Mouse (Mus musculus) liver, embryonic 14.5 days (tissue): Measurements from ENCODE around the gene Ash1l. TPM values are rescaled to one million over a fixed set of nuclear protein-coding genes. Genes with fewer than 3 reads are reported as not detected.

Source experiments
- ATAC-seq: fragments of 200-750 bp; cut with Nextera tagmentation; 2 replicates; pipeline ENCODE4 v1.8.0; 2017; ENCODE audit warnings: moderate number of reproducible peaks, mild to moderate bottlenecking, moderate library complexity; ENCODE audit not compliant: insufficient read depth
- DNase-seq, 3 experiments: peaks; one replicate each; pipeline ENCODE4 v3.0.0-alpha.2; 2012 to 2013; ENCODE audit warnings: low read depth in 3 of 3, low spot score in 3 of 3
- H3K27ac ChIP-seq: fragments of 300-500 bp; sonication (generic); 2 replicates; pipeline ENCODE4 v1.5.1; 2014; ENCODE audit warnings: moderate library complexity, mild to moderate bottlenecking, control low read depth, inconsistent platforms
- H3K27me3 ChIP-seq: fragments of 300-500 bp; sonication (generic); 2 replicates; pipeline ENCODE4 v1.6.1; 2014; ENCODE audit warnings: mild to moderate bottlenecking, low read length, moderate library complexity; ENCODE audit not compliant: control insufficient read depth, insufficient read depth
- H3K36me3 ChIP-seq: fragments of 300-500 bp; sonication (generic); replicated peaks from 2 replicates; pipeline ENCODE4 v1.6.1; 2014; ENCODE audit warnings: low read depth; ENCODE audit not compliant: control insufficient read depth, insufficient read depth
- H3K4me1 ChIP-seq, 2 experiments: fragments of 200-500 bp in 1 of 2; fragments of 300-500 bp in 1 of 2; sonication (generic) in 1 of 2; replicated peaks; 2 replicates each; pipeline ENCODE4 v1.6.1; 2012 to 2014; ENCODE audit warnings: antibody characterized with exemption in 1 of 2, inconsistent platforms in 1 of 2, low read length in 1 of 2; ENCODE audit not compliant: control insufficient read depth in 2 of 2, insufficient read depth in 2 of 2
- H3K4me2 ChIP-seq: fragments of 300-500 bp; sonication (generic); 2 replicates; pipeline ENCODE4 v1.6.1; 2014; ENCODE audit warnings: low read depth, mild to moderate bottlenecking, control low read depth, moderate library complexity
- H3K4me3 ChIP-seq, 2 experiments: fragments of 200-500 bp in 1 of 2; fragments of 300-500 bp in 1 of 2; sonication (generic) in 1 of 2; 2 replicates each; pipeline ENCODE4 v1.5.1; 2012 to 2014; ENCODE audit warnings: low read depth in 2 of 2, low read length in 2 of 2, mild to moderate bottlenecking in 2 of 2, control low read depth in 1 of 2, inconsistent platforms in 1 of 2, moderate library complexity in 1 of 2; ENCODE audit not compliant: insufficient read depth in 1 of 2
- H3K9ac ChIP-seq: fragments of 300-500 bp; sonication (generic); replicated peaks from 2 replicates; pipeline ENCODE4 v1.6.1; 2014; ENCODE audit warnings: mild to moderate bottlenecking, control low read depth, moderate library complexity
- H3K9me3 ChIP-seq: fragments of 300-500 bp; sonication (generic); 2 replicates; pipeline ENCODE4 v1.6.1; 2016; ENCODE audit warnings: low read length, mixed read lengths; ENCODE audit not compliant: control insufficient read depth
- CTCF ChIP-seq: IDR thresholded peaks from 2 replicates; pipeline ENCODE4 v1.5.1; 2016; ENCODE audit warnings: antibody characterized with exemption, low read depth, control low read depth
- EP300 ChIP-seq: IDR thresholded peaks from 2 replicates; pipeline ENCODE4 v1.6.1; 2016; ENCODE audit warnings: antibody characterized with exemption, low read depth
- WGBS: fragments of 180-500 bp; shearing (Covaris S2); extraction: QIAGEN DNeasy Blood & Tissue Kit; methylation state at CpG from one replicate; pipeline ENCODE4 v1.1.7; 2014; ENCODE audit not compliant: insufficient replicate concordance; 5-methylcytosine and 5-hydroxymethylcytosine counted together
- polyA plus RNA-seq, 2 experiments: library from polyadenylated mRNA; depleted of rRNA in 1 of 2; stranded (reverse) in 1 of 2; unstranded in 1 of 2; fragments of >200 nt; fragmentation: Nextera tagmentation in 1 of 2; extraction: Ambion mirVana in 1 of 2; gene quantifications; 2 replicates each; pipeline versions ENCODE4 v1.2.1 to v1.2.3; 2012 to 2014

The Ash1l gene
- polyA plus RNA-seq (2012; rRNA removed) = 2.3 and 3.2 TPM in 2 replicates
- 3.6 TPM in 2 replicates for polyA plus RNA-seq (2014; fragmentation: Nextera tagmentation; extraction: Ambion mirVana)

DNA sequence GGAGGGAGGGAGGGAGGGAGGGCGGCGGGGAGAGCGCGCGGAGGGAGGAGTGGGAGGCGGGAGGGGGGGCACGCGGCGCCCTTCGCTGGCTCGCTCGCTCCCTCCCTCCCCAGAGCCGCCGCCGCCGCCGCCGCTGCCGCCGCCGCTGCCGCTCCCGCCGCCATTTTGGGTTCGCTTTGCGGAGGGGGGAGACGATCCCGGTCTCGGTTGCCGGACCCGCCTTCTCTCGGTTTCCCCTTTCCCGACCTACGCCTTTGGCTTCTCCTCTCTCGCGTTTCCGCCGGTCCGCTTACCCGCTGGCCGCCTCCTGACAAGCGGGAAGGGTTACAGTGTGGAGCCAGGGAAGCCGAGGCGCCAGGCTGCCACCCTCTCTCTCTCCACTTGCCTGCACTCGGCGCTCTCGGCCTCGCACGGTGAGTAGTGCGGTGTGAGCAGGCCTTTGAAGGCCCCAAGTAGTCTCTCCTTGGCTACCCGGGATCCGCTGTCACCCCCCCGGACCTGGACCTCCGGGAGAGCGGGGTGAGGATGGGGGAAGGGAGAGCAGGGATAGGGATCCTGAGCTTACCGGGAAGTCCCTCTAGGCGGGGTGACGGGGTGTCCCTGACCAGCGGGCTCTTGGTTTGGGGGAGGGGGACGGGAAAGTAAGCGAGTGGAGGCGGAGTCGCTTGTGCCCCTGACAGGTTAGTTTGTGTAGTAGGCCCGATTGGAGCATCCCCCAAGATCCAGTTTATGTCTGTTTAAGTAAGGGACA is at the start of gene Ash1l, which contains the start of gene Dap3:
Gene Ash1l, plus strand, starts transcription at position 47 of the 751 bp plus-strand sequence.
Gene Dap3, minus strand, starts transcription at position 606 of the 751 bp plus-strand sequence.
- peak; percentile 78 for TF ChIP-seq CTCF
- no peak for TF ChIP-seq EP300
- peak within 1 kb of the TSS; percentile 91 for H3K9ac ChIP-seq
- H3K36me3 ChIP-seq = no peaks in the 10 kb centered on the region
- H3K4me2 ChIP-seq = peak within 1 kb of the TSS; percentile 91
- H3K27ac ChIP-seq = peak within 1 kb of the TSS; percentile 83
- peaks cover 19 to 20% of the 10 kb centered on the region in 2 experiments for H3K4me1 ChIP-seq
- peak; percentile 54 to 71 (median 58) for DNase-seq
- H3K9me3 ChIP-seq = no peaks in the 10 kb centered on the region
- ATAC-seq = peak; percentile 65
- under 1% methylated on average over 40 of the region's 64 CpGs for WGBS
- peak within 1 kb of the TSS; percentile 81 to 85 for H3K4me3 ChIP-seq
- no peaks in the 10 kb centered on the region for H3K27me3 ChIP-seq

DNA sequence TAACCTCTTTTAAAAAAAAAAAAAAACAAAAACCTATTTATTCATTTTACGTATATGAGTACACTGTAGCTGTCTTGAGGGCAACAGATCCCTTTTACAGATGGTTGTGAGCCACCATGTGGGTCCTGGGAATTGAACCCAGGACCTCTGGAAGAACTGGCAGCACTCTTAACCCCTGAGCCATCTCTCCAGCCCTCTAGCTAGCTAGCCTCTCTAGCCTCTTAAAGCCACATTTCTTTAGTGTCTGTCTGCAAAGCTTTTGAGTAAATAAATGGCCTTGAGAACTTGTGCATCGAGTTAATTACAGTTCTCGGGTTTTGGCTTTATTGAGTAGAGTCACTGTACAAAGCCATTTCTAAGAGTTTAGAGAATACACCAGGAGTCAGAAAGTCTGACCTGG is 45.6 kb upstream of the Ash1l start:
- Histone ChIP-seq H3K9me3 (no peaks in the 10 kb centered on the region), H3K9ac (no peak overlapping the region), H3K27me3 (no peaks in the 10 kb centered on the region), H3K4me2 (no peak overlapping the region), H3K36me3 (peaks cover 59% of the 10 kb centered on the region), H3K4me1 (no peaks in the 10 kb centered on the region), H3K27ac (no peak overlapping the region), H3K4me3 (no peak overlapping the region)
- DNase-seq = no peak
- no peak for ATAC-seq
- WGBS = 87% methylated on average over 3 of the region's 3 CpGs
- TF ChIP-seq CTCF (no peak), EP300 (no peak)

DNA sequence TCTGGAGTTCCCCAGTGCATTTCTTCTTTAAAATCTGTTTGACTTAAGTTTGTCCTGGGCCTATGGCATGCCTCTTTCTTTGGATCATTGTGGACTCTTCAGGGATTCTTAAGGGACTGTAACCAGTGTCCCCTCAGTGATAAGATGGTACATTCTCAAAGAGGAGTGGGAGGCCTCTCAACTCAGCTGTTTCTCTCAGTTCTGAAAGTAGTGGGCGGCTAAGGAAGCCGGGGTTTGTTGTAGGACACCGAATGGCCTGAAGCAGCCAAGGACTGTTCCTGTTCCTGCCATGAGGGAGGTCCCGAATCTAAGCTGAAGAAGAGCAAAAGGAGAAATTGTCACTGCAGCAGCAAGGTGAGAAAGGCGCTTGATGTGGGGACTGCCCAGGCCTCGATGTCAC is 45.2 kb upstream of the Ash1l start:
- WGBS = 78% methylated on average over 6 of the region's 6 CpGs
- no peaks in the 10 kb centered on the region for H3K27me3 ChIP-seq
- no peaks in the 10 kb centered on the region for H3K9me3 ChIP-seq
- H3K9ac ChIP-seq = no peak overlapping the region
- peaks cover 63% of the 10 kb centered on the region for H3K36me3 ChIP-seq
- DNase-seq (no peak), ATAC-seq (no peak)
- TF ChIP-seq CTCF (no peak), EP300 (no peak)
- H3K4me3 ChIP-seq = no peak overlapping the region
- H3K4me1 ChIP-seq = no peaks in the 10 kb centered on the region
- H3K27ac ChIP-seq = no peak overlapping the region
- no peak overlapping the region for H3K4me2 ChIP-seq

DNA sequence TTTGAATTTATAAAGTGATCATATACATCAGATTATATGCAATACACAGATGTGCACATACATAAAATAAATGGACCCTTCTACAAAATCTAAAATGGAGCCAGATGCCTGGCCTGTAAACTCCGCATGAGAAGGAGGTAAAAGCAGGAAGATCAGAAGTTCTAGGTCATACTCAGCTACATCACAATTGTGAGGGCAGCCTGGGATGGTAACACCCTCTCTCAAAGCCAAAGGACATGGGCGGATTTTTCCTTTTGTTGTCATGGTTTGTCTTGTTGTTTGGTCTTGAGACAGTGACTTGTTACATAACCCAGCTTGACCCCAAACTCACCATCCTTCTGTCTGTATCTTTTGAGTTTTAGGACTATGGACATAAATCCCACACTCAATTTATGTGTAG is 44.7 kb upstream of the Ash1l start:
- H3K4me1 ChIP-seq = no peaks in the 10 kb centered on the region
- H3K27me3 ChIP-seq = no peaks in the 10 kb centered on the region
- no peak overlapping the region for H3K27ac ChIP-seq
- no peak overlapping the region for H3K4me3 ChIP-seq
- ATAC-seq = no peak
- WGBS = 74% methylated on average over 2 of the region's 2 CpGs
- TF ChIP-seq CTCF (no peak), EP300 (no peak)
- no peaks in the 10 kb centered on the region for H3K9me3 ChIP-seq
- H3K36me3 ChIP-seq = peaks cover 65% of the 10 kb centered on the region
- H3K4me2 ChIP-seq = no peak overlapping the region
- no peak overlapping the region for H3K9ac ChIP-seq
- no peak for DNase-seq

DNA sequence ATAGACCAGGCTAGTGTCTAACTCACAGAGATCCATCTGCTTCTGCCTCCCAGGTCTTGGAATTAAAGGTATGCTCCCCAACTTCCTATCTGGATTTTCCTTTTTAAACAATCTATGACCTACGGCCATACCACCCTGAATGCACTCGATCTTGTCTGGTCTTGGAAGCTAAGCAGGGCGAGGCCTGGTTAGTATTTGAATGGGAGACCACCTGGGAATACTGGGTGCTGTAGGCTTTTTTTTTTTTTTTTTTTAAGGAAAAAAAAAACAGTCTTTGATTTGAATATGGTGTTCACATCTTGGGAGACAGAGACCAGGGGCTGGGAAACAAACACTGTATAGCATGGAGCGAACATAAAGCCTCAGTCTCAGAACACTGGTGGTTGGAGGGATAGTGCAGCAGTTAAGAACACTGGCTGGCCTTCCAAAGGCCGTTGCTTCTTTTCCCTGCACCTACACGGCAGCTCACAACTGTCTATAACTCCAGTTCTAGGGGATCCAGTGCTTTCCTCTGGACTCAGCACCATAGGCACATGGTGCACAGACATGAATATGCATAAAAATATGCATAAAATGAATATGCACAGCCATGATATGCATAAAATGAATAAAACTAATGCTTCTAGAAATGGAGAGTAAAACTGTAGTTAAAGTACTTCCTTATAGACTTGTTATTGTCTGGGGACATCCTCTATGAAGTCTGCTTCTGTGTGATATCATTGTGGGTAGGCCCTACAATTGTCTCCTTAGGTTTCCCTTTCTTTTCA is 43.8 kb upstream of the Ash1l start:
- Histone ChIP-seq H3K36me3 (peaks cover 60% of the 10 kb centered on the region), H3K27ac (no peak overlapping the region), H3K27me3 (no peaks in the 10 kb centered on the region), H3K4me1 (no peaks in the 10 kb centered on the region), H3K4me2 (no peak overlapping the region), H3K4me3 (no peak overlapping the region), H3K9ac (no peak overlapping the region), H3K9me3 (no peaks in the 10 kb centered on the region)
- TF ChIP-seq EP300 (no peak), CTCF (no peak)
- DNase-seq (no peak), ATAC-seq (no peak)
- 75% methylated on average over 6 of the region's 6 CpGs for WGBS
